Mouse (Mus musculus): Measurements from ENCODE around the gene Rpusd3. TPM values are rescaled to one million over a fixed set of nuclear protein-coding genes. Genes with fewer than 3 reads are reported as not detected.
A peak's percentile ranks its signal among the peaks of the same experiment; 100 is the strongest.

Gene Rpusd3
- total RNA-seq (2021) = 10 to 100 TPM; 28.6 to 30.3 TPM
- long read RNA-seq, transcript Rpusd3-202 (9 exons, 1,269 nt) = major isoform, 7 of 13 reads
- long read RNA-seq, partial matches to known transcripts = 1 of 13 reads
- long read RNA-seq, other reads (novel, unspliced or antisense) = 4 of 13 reads

DNA sequence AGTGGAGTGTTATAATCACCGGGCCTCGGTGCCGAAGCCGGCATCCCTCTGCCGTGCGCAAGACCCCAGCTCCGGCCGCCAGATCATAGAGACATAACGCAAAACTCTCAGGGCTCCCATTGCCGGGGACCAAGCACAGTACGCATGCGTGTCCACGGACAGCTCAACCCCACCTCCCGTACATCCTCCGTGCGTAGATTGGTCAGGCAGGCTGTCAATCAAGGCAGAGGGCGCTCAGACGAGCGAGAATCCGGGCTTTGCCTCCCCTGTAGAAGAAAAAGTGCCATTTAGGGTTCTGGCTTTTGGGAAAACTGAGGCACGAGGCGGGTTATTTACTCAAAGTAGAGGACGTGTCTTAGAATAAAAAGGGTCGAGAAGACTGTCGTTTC is at the start of gene Rpusd3:
Gene Rpusd3, minus strand, starts transcription at position 142 of the 389 bp plus-strand sequence.
- DNase-seq (ENCODE audit: low spot score in 2 of 2) = peak; percentile 96 to 97

DNA sequence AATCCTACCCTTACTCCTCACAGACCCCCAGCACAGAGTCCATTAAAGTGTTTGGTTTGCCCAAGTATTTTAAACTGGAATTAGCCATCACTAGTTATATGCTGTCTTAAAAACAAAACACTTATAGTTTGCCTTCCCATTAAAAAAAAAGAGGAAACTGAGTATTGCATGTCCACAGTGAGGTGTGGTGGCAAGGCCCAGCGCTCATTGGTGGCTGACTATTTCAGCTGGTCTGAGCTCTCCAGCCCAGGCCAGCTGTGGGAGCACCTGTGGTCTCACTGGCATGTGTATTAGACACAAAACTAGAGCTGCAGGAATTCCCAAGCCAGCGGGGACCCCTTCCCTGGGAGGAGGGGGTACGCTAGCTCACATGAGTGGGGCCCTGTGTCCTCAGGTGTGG is 49.4 kb upstream of the Rpusd3 start:
- DNase-seq (ENCODE audit: low spot score in 2 of 2) = no peak

DNA sequence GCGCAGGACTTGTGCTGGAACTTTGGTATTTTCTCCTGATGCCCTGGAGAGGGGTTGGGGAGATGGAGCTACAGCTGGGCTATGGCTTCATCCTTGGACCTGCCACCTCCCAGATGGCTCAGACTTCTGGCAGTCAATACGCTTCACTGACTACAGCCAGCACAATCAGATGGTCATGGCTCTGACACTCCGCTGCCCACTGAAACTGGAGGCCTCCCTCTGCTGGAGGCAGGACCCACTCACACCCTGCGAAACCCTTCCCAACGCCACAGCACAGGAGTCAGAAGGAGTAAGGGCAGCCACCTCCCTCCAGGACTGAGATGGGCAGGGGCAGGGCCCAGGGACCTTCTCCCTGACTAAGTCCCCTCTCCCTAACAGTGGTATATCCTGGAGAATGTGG is 46.5 kb upstream of the Rpusd3 start:
- DNase-seq (ENCODE audit: low spot score in 2 of 2) = no peak

DNA sequence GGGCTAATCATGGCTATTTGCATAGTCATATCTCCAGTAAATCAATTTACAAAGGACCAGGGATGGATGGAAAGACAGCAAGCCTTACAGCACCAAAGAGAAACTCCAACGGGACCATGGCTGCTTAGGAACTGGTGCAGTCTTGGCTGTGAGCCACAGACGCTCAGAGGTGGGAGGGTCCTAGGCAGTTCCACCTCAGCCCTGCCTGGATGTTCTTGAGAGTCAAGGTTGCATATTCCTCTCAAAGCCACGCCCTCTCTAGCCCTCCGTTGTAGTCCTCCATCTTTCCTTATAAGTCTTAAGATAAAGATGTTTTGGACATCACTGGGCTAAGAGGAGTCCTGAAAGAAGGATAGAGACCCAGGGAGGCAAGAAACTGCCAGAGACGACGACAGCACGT is 44.9 kb upstream of the Rpusd3 start:
- no peak for DNase-seq (ENCODE audit: low spot score in 2 of 2)

DNA sequence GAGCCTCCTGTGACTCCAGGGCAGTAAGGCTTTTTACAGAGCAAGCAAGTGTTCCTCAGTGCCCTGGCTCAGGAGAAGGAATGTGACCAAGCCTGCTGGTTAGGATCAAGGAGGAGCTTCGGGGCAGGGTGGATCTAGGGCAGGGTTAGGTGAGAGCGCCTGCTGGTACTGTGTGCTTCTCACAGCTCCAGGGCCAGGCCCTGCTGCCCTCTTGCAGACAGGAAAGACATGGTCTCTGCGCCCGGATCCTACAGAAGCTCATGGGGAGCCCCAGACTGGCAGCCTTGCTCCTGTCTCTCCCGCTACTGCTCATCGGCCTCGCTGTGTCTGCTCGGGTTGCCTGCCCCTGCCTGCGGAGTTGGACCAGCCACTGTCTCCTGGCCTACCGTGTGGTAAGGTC is 39.5 kb upstream of the Rpusd3 start:
- no peak for DNase-seq (ENCODE audit: low spot score in 2 of 2)

DNA sequence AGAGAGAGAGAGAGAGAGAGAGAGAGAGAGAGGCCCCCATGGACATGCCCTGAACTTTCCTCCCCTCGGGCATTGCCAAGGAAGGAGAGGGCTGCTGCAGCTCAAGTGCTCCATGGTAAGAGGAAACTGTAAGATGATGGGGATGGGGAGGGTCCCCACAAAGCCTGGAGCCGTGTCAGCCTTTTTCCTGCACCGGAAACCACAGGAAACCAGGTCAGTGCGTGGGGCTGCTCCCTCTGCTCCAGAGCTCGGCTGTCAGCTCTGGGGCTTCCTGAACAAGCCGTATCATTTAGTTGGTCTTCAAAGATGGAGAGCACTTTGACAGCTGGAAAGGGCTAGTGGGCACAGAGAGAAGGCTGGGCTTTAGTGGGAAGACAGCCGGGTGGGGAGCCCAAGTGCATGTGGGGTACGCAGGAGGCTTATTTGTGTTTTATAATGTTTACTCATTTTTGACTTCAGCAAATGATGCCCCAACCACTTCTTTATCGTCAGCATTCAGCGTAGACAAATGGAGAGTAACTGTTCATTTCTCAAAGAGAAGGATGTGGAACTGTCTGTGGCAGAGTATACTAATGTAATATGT is 38.9 kb upstream of the Rpusd3 start, which contains the start of gene Il17re:
Gene Il17re, plus strand, starts transcription at position 533 of the 583 bp plus-strand sequence.
- no peak for DNase-seq (ENCODE audit: low spot score in 2 of 2)

DNA sequence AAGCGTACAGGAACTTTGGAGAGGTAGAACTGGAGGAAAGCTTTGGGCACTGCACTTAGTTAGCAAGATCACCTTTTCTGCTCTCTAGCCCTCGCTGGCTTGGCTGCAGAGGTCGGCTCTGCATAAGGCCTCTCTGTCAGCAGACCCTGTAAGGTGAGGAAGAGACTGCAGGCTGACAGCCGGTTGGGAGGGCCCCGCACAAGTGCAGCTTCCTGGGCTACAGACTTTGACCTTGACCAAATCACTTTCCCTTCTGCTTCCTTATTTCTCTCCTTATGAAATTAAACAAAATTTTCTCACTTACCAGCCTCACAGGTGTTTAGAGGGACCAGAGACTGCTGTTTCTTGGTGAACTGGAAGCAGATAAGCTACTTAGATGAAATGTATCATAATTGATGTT is 35.9 kb upstream of the Rpusd3 start:
- DNase-seq (ENCODE audit: low spot score in 2 of 2) = no peak

DNA sequence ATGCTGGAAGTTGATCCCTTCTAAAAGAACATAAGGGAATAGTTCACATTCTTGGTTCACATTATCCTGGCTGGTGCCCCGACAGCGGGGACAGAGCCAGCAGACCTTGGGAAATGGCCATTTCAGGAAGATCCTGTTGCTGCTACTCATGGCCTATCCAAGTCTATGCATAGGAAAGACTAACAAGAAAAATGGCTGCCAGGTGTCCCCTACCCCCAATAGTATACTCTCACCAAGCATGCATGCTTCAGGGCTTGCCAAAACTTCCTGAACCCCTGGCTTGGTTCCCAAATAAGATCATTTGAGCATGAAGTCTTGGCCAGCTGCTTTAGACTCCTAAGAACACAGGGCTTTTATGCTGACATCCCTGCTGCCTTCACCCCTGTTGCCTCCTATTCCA is 32.7 kb upstream of the Rpusd3 start:
- no peak for DNase-seq (ENCODE audit: low spot score in 2 of 2)

DNA sequence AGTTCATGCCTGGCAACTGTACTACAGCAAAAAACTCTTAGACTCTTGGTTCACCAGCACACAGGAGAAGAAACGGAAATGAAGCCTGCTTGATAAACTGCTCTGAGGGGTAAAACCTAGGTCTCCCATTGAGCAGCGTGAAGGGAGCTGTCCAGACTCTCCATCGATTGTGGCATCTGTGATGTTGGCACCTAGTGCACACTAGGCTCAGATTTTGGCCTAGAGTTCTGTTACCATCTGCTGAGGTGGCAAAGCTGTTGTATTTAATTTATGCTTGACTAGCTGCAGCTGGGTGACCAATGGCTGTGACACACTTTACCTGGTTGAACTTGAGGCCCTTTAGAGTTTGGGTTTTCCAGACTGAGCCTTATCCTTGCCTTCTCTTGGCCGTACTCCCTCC is 28.5 kb upstream of the Rpusd3 start:
- no peak for DNase-seq (ENCODE audit: low spot score in 2 of 2)

DNA sequence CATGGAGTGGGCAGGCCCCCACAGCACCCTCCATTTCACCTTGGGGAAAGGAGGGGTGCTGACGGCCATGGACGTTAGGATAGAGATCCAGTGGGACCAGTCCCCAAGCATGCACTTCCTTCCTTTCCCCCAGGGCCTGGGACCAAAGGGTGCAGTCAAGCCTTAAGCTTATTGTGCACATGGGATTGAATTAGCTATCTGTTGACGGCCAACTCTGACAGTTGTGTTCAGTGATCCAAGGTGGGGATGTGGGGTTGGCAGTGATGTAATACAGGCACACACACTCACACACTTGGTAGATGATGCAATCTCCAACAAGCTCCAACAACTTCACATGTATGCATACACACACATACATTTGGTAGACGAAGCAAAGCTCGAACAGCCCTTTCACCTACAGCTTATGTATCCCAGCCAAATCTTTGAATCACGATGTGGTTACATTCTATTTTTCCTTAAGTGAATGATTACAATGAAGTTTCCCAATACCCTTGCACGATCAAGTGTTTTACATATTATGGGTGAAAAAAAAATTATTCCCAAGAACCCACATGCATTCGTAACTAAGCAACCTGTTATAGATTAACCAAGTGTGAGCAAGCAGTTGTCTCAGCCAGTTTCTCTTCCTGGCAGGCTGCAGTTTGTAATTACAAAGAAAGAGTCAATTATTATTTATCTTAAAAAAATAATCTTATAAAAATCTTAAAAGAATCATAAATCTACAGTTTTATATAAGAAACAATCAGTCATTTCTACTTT is 25.2 kb upstream of the Rpusd3 start:
- DNase-seq (ENCODE audit: low spot score in 2 of 2) = no peak

DNA sequence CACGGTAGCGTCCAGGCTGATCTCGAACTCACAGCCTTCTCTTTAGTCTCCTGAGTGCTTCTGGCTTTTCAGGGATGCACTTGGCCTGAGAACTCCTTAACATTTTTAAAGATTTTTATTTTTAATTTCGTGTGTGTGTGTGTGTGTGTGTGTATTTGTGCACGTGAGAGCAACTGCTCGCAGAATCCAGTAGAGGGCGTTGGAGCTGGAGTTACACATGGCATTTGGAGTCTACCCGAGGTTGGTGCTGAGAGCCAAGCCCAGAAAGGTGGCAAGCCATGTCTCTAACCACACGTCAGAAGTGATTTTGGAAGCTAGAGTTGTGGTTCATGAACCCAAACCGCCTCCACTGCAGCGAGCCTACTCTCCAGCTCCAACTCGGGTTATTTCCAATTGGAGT is 24.0 kb upstream of the Rpusd3 start:
- no peak for DNase-seq (ENCODE audit: low spot score in 2 of 2)

DNA sequence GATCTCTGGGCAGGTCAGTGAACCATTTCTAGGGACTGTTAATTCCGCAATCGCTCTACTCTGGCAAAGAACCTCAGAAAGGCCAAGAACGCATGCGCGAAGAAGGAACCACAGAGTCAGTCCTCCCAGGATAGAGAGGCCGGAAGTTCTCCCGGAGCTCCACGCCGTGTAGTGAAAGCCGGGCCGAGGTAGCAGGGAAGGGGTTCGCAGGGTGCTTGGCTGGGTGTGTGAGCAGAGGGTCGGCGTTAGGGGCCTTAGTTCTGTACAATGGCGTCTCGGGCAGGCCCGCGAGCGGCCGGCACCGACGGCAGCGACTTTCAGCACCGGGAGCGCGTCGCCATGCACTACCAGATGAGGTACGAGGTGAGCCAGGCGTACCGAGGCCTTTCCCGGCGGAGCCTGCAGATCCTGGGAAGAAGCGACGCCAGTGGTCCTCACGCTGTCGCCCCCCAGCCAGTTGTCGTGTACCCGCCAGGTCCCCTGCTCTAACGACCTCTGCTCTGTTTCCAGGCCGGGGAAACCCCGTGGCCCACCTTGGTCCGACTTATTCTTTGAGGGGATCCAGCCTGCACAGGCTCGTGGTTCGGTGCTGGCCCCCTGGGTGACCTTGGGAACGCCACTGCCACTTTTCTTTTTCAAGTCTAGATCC is 23.4 kb upstream of the Rpusd3 start, which contains the start of gene Jagn1:
Gene Jagn1, plus strand, starts transcription at position 128 of the 649 bp plus-strand sequence.
- DNase-seq (ENCODE audit: low spot score in 2 of 2) = peak; percentile 87 to 94

DNA sequence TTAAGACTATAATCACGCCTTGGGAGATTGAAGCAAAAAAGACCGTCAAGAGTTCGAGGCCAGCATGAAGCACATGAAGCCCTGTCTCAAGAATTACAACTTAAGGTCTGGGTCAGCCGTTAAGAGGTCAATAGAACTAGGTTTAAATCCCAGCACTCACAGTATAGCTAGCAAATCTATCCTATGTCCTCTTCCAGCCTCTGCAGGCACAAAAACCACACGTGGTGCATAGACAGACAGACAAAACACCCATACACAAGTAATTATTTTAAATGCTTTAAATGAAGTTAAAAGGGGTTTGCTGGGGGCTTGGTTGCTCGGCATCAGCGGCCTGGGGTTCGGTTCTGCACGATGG is 22.9 kb upstream of the Rpusd3 start:
- no peak for DNase-seq (ENCODE audit: low spot score in 2 of 2)

DNA sequence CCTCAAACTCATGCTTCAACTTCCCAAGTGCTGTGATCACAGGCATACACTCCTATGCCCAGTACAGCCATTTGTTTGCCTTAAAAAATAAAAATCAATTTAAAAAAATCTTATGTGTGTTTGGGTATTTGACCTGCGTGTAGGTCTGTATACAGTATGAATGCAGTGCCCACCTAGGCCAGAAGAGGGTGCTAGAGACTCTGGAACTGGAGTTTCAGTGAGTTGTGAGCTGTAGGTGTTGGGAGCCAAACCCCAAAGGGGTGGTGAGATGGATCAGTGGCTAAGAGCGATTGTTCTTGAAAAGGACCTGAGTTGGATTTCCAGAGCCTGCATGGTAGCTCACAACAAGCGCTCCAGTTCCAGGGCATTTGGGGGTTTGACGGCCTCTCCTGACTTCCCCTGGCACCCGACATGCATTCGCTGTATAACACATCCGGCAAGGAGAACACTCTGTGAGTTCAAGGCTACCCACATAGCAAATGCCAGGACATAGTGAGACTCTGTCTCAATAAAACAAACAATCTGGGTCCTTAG is 22.1 kb upstream of the Rpusd3 start:
- peak; percentile 20 to 80 for DNase-seq (ENCODE audit: low spot score in 2 of 2)

DNA sequence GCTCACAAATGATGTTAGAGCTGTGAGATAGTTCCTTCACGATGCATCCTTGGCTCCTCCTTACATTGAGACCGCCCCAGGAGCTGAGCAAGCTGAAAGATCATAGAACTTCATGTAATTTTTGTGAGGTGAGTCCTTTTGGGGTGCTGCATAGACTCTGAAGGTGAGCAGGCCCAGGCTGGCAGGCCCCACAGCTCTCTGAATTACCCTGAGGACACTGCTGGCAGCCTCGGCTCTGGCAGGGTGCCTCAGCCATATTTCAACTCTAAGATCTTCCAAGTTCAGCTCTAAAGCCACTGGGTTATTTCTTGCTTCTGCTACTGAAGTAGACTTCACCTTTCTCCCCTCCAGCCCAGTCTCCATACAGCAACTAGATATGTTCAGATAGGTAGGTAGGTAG is 21.5 kb upstream of the Rpusd3 start:
- DNase-seq (ENCODE audit: low spot score in 2 of 2) = no peak

DNA sequence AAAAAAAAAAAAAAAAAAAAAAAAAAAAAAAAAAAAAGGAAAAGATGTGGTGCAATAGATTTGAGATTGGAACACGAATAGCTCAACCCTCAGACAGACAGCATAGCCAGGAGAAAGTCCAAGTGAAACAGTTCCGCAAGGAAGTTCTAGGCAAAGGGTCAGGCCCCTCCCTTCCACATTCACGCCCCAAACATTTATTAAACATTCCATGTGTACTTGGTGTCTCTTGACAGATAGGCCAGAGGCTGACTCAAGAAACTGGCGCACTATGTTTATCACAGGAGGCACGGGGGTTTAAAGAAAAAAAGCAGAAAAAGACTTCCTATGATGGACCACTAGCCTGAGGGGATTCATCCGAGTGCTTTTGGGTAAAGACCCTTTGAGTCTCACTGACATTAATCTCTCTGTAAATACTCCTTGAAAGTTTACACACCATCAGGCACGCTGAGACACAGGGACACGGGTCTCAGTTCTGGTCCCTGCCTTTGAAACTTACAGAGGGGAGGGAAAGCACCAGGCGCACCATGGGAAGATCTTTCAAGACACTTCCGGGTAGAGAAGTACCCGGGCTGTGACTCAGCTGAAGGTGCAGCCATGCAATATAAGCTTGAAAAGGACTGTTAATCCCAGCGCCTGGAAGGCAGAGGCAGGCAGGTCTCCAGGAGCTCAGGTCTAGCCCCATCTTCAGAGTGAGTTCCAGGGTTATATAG is 19.7 kb upstream of the Rpusd3 start:
- DNase-seq (ENCODE audit: low spot score in 2 of 2) = no peak

DNA sequence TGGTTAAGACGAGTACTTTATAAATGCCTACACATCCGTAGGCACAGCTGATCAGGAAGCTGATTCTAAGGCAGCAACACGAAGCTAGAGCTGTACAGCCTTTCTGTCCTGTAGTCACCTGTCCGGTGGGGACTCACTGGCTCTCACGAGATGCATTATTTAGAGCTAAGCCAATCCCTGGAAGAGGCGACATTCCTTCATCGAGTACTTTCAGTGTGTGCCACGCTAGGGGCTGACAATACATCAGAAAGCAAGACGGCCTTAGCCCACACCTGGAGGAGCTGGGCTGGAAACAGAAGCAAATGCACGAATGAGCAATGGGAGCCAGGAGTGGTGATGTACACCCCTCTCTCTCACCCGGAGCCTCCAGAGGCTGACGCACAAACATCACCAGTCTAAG is 18.0 kb upstream of the Rpusd3 start:
- DNase-seq (ENCODE audit: low spot score in 2 of 2) = no peak

DNA sequence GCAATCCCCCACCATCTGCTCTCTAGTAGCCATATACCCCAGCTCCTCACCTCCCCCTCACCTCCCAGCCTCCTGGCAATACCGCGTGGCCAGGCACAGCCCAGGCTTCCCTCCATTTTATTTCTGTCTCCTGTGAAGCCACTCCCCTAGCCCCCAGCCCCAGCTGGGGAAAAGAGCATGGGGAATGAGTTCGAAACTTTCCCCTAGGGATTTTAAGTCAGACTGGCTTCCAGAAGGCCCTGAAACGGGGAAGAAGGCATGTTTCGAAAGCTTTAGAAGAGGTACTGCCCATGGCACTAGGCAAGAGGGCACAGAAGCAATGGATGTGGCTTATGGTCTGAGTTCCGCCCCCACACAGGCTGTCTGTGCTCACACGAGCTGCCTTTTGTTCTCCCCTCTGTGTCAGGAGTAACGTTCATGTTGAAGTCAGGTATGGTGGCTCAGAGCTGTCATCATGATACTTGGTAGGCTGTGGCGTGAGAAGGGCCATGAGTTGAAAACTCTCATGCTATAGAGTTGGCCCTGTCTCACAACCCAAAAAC is 16.6 kb upstream of the Rpusd3 start, which contains the start of gene Cidec:
Gene Cidec, minus strand, starts transcription at position 97 of the 542 bp plus-strand sequence.
- DNase-seq (ENCODE audit: low spot score in 2 of 2) = no peak

DNA sequence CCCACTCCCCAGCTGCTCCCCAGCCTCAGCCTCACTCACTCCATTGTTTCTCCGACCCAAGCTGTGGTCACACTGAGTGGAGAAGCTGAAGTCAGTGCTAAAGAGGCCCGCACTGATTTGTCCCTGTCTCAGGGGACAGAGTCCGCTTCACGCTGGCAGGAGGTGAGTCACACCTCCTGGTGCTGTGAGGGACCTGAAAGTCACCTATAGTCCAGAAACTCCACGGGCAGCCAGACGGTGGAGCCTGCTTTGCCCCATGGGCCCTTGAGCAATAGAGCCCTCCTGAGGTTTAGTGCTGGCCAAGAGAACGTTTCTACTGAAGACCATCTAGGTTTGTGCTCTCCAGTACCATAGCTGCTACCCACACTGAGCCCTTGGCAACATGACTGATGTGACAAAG is 15.6 kb upstream of the Rpusd3 start:
- no peak for DNase-seq (ENCODE audit: low spot score in 2 of 2)

DNA sequence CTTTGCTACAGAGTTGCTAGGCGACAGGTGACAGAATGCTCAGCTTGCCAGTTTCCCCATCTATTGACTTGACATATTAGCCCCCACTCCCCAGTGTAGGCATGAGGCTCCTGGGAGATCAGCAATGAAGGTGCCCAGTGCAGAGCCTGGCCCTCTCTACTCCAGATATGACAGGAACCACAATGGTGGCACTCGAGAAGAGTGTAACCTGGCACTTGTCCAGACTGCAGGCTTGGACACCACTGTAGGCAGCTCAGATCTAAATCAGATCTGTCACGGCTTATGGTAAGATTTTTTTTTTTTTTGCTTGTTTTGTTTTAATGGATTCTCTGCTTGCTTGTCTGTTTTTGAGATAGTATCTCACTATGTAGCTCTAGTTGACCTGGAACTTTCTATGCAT is 14.5 kb upstream of the Rpusd3 start:
- DNase-seq (ENCODE audit: low spot score in 2 of 2) = no peak

DNA sequence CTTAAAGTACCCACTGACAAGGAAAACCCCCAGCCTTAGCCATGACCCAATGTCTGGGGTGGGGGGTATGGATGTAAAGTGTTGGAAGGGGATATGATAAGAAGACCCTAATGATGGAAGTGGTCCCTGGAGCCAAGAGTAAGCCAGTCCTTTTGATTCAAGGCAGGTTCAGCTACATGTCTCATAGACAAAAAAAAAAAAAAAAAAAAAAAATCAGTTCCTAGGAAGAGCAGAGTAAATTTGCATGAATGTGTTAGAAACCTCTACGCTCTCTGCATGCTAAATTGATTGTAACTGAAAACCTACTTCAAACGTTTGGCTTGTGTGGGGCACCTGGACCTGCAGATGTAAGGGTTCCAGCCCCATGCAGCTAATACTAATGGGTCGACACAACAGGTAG is 12.7 kb upstream of the Rpusd3 start:
- DNase-seq (ENCODE audit: low spot score in 2 of 2) = no peak

Measured in layer of hippocampus, adult 18-20 months (tissue).